Mouse (Mus musculus) v-Abl transformed pro-B cells (cell line): Measurements from ENCODE around the gene 1700003E16Rik.

Source experiments
- in situ Hi-C, 2 experiments: fragments of 400-800 bp; cut with MboI; formaldehyde crosslinking; loops; one replicate each; pipeline ENCODE4 v1.15.1; 2025; ENCODE audit not compliant: unreplicated experiment in 2 of 2

The 1700003E16Rik gene

DNA sequence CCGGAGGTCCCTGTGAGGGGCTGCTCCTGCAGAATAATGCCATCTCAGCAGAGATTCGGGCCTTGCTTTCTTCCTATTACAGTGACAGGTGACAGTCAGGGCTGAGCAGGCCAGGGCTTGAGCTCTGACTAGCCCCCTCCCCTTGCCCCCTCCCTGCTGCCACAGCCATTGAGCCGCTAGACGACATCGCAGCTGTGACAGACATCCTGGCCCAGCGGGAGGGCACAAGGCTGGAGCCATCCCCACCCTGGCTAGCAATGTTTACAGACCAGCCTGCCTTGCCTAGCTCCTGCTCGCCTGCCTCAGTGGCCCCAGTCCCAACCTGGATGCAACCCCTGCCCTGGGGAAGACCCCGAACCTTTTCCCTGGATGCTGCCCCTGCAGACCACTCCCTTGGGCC, 4.5 kb upstream of the 1700003E16Rik start:
- in situ Hi-C loops = loop anchor here in 1 of 2 experiments (10.0 kb wide), 1 partner anchor 47 kb away; the partner anchor contains the start of genes Ccdc142, Gm42688 and Mrpl53

GRCm38 (mm10) chr6:83153038-83153437, 3.2 kb upstream of the 1700003E16Rik start:
- in situ Hi-C loops = loop anchor here in 1 of 2 experiments (10.0 kb wide), 1 partner anchor 48 kb away; the partner anchor contains the start of genes Ccdc142, Gm42688 and Mrpl53

- in situ Hi-C loops = loop anchor here in 1 of 2 experiments (10.0 kb wide), 1 partner anchor 49 kb away; the partner anchor contains the start of genes Ccdc142, Gm42688 and Mrpl53
Observed at GRCm38 (mm10) chr6:83153485-83153884, 2.7 kb upstream of the 1700003E16Rik start.

DNA sequence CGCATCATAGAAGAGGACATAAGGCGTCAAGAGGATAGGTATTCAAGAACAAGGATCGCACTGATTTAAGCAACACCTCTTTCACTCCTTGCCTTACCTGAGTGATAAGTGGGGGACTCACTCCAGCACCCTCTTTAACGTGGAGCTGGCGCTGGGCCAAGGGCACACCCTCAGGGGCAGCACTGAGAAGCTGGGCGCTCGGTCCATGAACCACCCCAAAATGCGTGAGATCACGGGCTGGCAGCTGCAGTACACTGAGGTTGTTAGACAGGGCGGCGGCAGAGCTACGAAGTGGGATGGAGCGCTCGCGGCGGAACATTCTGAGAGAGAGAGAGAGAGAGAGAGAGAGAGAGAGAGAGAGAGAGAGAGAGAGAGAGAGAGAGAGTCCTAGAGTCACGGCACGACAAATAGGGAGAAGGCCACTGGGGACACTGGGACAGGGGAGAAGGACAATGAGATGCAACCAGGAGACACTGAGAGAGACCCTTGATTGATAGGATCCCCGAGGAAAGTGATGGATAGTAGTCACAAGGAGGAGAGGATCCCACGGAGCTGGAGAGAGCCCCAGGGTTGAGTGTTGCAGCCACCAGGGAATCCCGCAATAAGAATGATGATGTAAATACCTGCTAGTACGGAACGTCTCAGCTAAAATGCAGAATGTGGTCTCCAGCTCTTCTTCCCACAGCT, 509 bp upstream of the 1700003E16Rik start:
- in situ Hi-C loops = loop anchor here (5.0 to 10.0 kb wide), 3 partner anchors 38 to 158 kb away; partner anchors contain the start of genes Ccdc142 (in 1 of the 2), Gm42688 (in 1 of the 2), Mogs (in 1 of the 2) and Mrpl53 (in 1 of the 2)

DNA sequence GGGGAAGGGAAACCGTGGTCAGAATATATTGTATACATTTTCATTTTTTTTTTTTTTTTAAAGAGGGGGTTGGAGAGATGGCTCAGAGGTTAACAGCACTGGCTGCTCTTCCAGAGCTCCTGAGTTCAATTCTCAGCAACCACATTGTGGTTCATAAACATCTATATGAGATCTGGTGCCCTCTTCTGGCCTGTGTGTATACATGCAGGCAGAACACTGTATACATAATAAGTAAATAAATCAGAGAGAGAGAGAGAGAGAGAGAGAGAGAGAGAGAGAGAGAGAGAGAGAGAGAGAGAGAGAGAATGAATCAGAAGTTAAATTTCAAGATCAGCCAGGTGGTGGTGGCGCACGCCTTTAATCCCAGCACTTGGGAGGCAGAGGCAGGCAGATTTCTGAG, 3.3 kb downstream of the 1700003E16Rik start:
- in situ Hi-C loops = loop anchor here (5.0 to 10.0 kb wide), 3 partner anchors 42 to 162 kb away; partner anchors contain the start of genes Ccdc142 (in 1 of the 2), Gm42688 (in 1 of the 2), Mogs (in 1 of the 2) and Mrpl53 (in 1 of the 2)

DNA sequence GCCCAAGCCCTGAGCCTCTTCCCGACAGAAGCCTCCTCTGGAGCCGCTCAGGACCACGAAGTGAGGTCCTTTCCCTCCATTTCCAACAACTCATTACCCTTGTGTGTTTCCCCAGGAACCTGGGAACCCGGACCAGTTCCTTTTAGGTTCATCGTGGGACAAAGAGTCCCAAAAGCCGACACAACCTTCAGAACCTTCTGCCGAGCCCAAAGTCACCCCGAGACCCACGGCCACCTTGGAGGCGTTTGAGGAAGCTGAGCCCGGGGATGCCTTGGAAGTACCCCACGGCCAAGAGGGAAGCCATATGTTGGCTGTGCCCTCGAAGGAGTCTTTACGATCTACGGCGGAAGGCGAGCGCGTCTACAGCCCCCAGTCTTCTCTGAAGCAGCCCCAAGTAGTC, 5.2 kb downstream of the 1700003E16Rik start:
- in situ Hi-C loops = loop anchor here in 1 of 2 experiments (5.0 to 10.0 kb wide), 2 partner anchors 164 to 407 kb away; no protein-coding TSS in a partner anchor

- in situ Hi-C loops = loop anchor here in 1 of 2 experiments (5.0 to 10.0 kb wide), 2 partner anchors 165 to 407 kb away; no protein-coding TSS in a partner anchor
Observed at GRCm38 (mm10) chr6:83161921-83162641, 5.9 kb downstream of the 1700003E16Rik start.

GRCm38 (mm10) chr6:83162701-83163100, 6.5 kb downstream of the 1700003E16Rik start:
- in situ Hi-C loops = loop anchor here in 1 of 2 experiments (5.0 to 10.0 kb wide), 2 partner anchors 165 to 408 kb away; no protein-coding TSS in a partner anchor

- in situ Hi-C loops = loop anchor here (5.0 to 10.0 kb wide), 2 partner anchors 102 to 410 kb away; no protein-coding TSS in a partner anchor
Observed at GRCm38 (mm10) chr6:83165026-83165606, 8.9 kb downstream of the 1700003E16Rik start.

- in situ Hi-C loops = loop anchor here (5.0 to 10.0 kb wide), 2 partner anchors 102 to 411 kb away; no protein-coding TSS in a partner anchor
Observed at GRCm38 (mm10) chr6:83165607-83166242, 9.5 kb downstream of the 1700003E16Rik start, which contains the start of gene Dctn1. Gene Dctn1, plus strand, starts transcription at chr6:83165920.

GRCm38 (mm10) chr6:83166243-83166630, 10.0 kb downstream of the 1700003E16Rik start:
- in situ Hi-C loops = loop anchor here (5.0 to 10.0 kb wide), 2 partner anchors 101 to 411 kb away; no protein-coding TSS in a partner anchor

DNA sequence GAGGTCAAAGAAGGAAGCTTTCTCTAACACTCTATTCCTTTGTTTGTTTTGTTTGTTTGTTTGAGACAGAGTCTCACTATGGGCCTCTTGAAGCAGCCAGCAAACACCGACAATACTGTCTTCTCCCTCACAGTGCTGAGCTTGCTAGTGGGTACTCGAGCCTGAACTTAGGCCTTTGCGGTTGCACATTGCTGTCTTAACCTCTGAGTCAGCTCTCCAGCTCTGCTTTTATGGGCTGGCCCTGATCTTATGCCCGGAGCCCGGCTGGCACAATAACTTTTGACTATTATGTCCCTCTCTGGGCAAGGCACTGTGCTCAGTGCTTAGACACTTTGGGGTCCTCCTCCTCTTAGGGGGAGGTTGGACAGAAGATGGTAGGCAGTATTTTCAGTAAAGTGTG, 13.7 kb downstream of the 1700003E16Rik start:
- in situ Hi-C loops = loop anchor here (5.0 to 10.0 kb wide), 3 partner anchors 97 to 415 kb away; no protein-coding TSS in a partner anchor

GRCm38 (mm10) chr6:83171063-83171462, 14.9 kb downstream of the 1700003E16Rik start:
- in situ Hi-C loops = loop anchor here in 1 of 2 experiments (10.0 kb wide), 1 partner anchor 256 kb away; no protein-coding TSS in a partner anchor

DNA sequence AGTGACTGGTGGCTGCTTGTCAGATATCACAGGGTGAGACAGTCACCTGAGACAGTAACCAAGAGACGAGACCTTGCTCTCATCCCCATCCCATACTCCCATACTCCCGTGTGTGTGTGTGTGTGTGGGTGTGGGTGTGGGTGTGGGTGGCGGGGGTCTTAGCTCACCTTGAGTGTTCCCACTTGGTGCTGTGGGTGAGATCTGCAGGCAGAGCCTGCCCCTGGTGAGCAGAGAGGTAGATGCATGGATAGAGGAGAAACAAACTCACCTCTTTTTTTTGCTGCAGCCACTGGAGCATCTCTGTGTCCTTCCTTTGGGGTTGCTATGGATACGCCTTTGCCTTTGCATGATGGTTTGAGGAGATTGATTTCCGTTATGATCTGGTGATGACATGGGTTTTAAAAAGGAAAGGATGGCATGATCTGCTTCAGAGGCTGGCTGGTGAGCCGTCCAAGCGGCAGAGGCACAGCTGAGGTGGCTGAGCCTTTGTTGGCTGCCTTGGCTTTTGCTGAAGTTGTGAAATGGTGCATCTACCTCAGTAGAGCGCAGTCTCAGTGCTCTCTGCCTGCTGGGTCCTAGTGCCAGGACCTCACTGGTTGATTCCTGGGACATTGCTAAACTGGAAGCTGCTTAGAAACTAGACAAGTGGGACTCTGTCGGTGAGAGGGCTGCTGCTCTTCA, 16.2 kb downstream of the 1700003E16Rik start:
- in situ Hi-C loops = loop anchor here in 1 of 2 experiments (10.0 kb wide), 1 partner anchor 258 kb away; no protein-coding TSS in a partner anchor

DNA sequence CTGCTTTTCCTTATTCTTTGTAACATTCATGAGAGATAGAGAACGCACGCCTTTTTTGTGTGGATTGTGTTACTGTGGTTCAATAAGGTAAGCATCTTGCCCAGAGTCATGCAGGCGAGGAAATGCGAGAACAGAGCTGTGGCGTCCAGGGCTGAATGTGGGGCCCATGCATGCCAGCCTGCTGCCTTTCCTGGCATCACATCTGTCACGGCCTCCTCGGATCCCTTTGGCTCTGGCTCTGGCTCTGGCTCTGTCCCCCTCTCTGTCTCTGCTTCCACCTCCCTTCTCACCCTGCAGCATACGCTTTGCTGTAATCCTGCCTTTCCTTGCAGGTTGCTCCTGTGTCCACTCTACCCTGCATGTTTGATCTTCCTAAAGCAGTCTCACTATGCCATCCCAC, 19.8 kb downstream of the 1700003E16Rik start:
- in situ Hi-C loops = loop anchor here in 1 of 2 experiments (10.0 kb wide), 1 partner anchor 261 kb away; no protein-coding TSS in a partner anchor

DNA sequence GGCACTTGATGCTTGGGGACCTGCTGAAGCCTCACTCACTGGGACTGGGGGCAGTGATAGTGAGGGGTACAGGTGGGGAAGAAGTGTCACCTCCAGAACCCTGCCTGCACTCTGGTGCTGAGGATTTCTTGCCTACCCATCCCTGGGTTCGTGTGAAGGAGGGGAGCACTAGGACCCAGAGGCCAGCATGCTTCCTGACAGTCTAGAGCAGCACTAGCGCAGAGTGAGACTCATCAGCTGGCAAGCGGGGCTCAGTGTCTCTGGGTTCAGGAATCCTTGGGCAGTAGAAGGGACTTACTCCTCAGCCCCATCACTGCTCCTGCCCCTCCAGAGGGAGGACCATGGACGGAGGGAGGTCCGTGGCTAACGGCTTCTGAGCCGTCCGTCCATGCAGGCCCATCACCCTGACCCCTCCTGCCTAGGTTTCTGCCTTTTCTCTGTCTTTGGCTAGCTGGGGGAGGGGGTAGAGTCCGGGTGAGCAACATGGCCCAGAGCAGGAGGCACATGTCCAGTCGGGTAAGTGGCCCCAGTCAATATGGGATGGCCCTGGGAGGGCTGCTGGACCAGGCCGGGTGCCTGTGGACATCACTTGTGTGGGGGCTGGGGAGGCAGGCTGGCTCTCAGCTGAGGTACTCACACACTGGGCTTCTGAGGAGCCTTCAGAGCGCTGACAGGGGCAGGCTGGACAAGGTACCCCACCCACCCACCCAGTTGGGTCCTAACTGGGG, 23.4 kb downstream of the 1700003E16Rik start:
- in situ Hi-C loops = loop anchor here in 1 of 2 experiments (10.0 kb wide), 1 partner anchor 265 kb away; no protein-coding TSS in a partner anchor

GRCm38 (mm10) chr6:83180605-83181004, 24.4 kb downstream of the 1700003E16Rik start:
- in situ Hi-C loops = no loop called here

- in situ Hi-C loops = no loop called here
Observed at GRCm38 (mm10) chr6:83184858-83185435, 28.7 kb downstream of the 1700003E16Rik start.
